10 mouse cellular contexts compared by ENCODE assay signal in genomic region chr11:85184082-85184481, GRCm38 (mm10). TPM values are rescaled to one million over a fixed set of nuclear protein-coding genes. Genes with fewer than 3 reads are reported as not detected.
DNase-seq lines count a peak whose midpoint lies in the region; ATAC-seq and TF ChIP-seq lines count a peak whose summit lies in the region.
"Had no signal": no experiment of that assay in that cellular context is flagged by ENCODE, and none has a peak within 500 bp of the region (broad histone marks: within the 10 kb centered on the region; RNA-seq: fewer than 3 reads in every experiment).

No protein-coding gene starts in this region.

- H3K36me3 ChIP-seq in heart, embryonic 11.5 days (ENCODE audit: control insufficient read depth, insufficient read depth, low read length): no peaks in the 10 kb centered on the region; the same call in 1 of the 2 replicates
- H3K36me3 ChIP-seq in C2C12 (ENCODE audit: control insufficient read depth, insufficient read depth): peaks cover 7% of the 10 kb centered on the region
- H3K36me3 ChIP-seq in embryonic facial prominence, embryonic 11.5 days (replicated peaks; ENCODE audit: control insufficient read depth, insufficient read depth, low read depth, low read length): no peaks in the 10 kb centered on the region; the same call in 1 of the 2 replicates
- H3K36me3 ChIP-seq in liver, embryonic 12.5 days: peaks cover 10% of the 10 kb centered on the region
- no peaks in the 10 kb centered on the region; the same call in 1 of the 2 replicates for H3K36me3 ChIP-seq in spleen, adult 2 months (ENCODE audit: control insufficient read depth, insufficient read depth, low read length)

- peak; percentile 24 for DNase-seq in heart, adult 8-10 months (ENCODE audit: low spot score)
- DNase-seq in ZHBTc4 (ENCODE audit: low read depth, low spot score): peak; percentile 90
- DNase-seq in embryonic facial prominence, embryonic 11.5 days (ENCODE audit: low spot score): peak; percentile 66
- peak; percentile 38 to 43 for DNase-seq in spleen, adult 2 months (ENCODE audit: low read depth in 1 of 2, low spot score in 2 of 2)
- DNase-seq in neural tube, embryonic 10.5 days (ENCODE audit: extremely low spot score, low spot score): no peak

- no peak overlapping the region for H3K4me2 ChIP-seq in heart, embryonic 11.5 days
- no peak overlapping the region for H3K4me2 ChIP-seq in embryonic facial prominence, embryonic 11.5 days (ENCODE audit: low read depth, low read length)
- no peak overlapping the region for H3K4me2 ChIP-seq in liver, embryonic 12.5 days

- H3ac ChIP-seq in C2C12 (ENCODE audit: control insufficient read depth, insufficient read length, low read depth): no peak overlapping the region

- no peak overlapping the region for H3K4me3 ChIP-seq in heart, embryonic 11.5 days (ENCODE audit: low read depth, low read length)
- no peak overlapping the region for H3K4me3 ChIP-seq in C2C12 (ENCODE audit: insufficient read depth, poor library complexity, severe bottlenecking)
- H3K4me3 ChIP-seq in embryonic facial prominence, embryonic 11.5 days (ENCODE audit: low read depth, low read length): no peak overlapping the region
- H3K4me3 ChIP-seq in liver, embryonic 12.5 days: no peak overlapping the region
- H3K4me3 ChIP-seq in spleen, adult 2 months (ENCODE audit: extremely low read depth, insufficient read depth, insufficient read length): no peak overlapping the region

- H3K79me3 ChIP-seq in C2C12 (ENCODE audit: low read depth): no peaks in the 10 kb centered on the region

- H3K27me3 ChIP-seq in heart, embryonic 11.5 days (ENCODE audit: control insufficient read depth, insufficient read depth, low read length): no peaks in the 10 kb centered on the region
- no peaks in the 10 kb centered on the region for H3K27me3 ChIP-seq in C2C12 (ENCODE audit: control insufficient read depth, insufficient read depth, insufficient read length)
- H3K27me3 ChIP-seq in embryonic facial prominence, embryonic 11.5 days (ENCODE audit: control insufficient read depth, insufficient read depth, low read length): no peaks in the 10 kb centered on the region
- no peaks in the 10 kb centered on the region for H3K27me3 ChIP-seq in liver, embryonic 12.5 days (replicated peaks)
- no peaks in the 10 kb centered on the region for H3K27me3 ChIP-seq in spleen, adult 2 months (ENCODE audit: control insufficient read depth, insufficient read depth, low read length)
- H3K27me3 ChIP-seq: embryonic facial prominence, embryonic 15.5 days had no signal

- TF ChIP-seq CTCF in C2C12 (IDR thresholded peaks at IDR 0.05; ENCODE audit: control insufficient read depth, insufficient read depth, insufficient read length): peak; percentile 20
- no peak for TF ChIP-seq CTCF in spleen, adult 2 months (IDR thresholded peaks at IDR 0.05; ENCODE audit: extremely low read depth, insufficient read depth, insufficient read length, insufficient replicate concordance)

- H3K4me1 ChIP-seq in heart, embryonic 11.5 days (ENCODE audit: control insufficient read depth, insufficient read depth, low read length): no peaks in the 10 kb centered on the region
- H3K4me1 ChIP-seq in embryonic facial prominence, embryonic 11.5 days (ENCODE audit: control insufficient read depth, insufficient read depth, low read length): no peaks in the 10 kb centered on the region
- peaks cover 22% of the 10 kb centered on the region for H3K4me1 ChIP-seq in liver, embryonic 12.5 days
- no peaks in the 10 kb centered on the region for H3K4me1 ChIP-seq in spleen, adult 2 months (ENCODE audit: control insufficient read depth, insufficient read depth, insufficient read length)

- TF ChIP-seq POLR2A in spleen, adult 2 months (IDR thresholded peaks at IDR 0.05; ENCODE audit: low read depth, low read length): no peak

- no peaks in the 10 kb centered on the region for H3K79me2 ChIP-seq in C2C12 (ENCODE audit: control insufficient read depth, insufficient read depth)

- no peak for ATAC-seq in heart, embryonic 11.5 days (replicated peaks; ENCODE audit: insufficient number of reproducible peaks, low FRiP score, low TSS enrichment)
- no peak for ATAC-seq in embryonic facial prominence, embryonic 11.5 days (replicated peaks; ENCODE audit: insufficient number of reproducible peaks, low FRiP score, low TSS enrichment, low read depth)
- ATAC-seq in liver, embryonic 12.5 days: 0 out of 2 replicates have a peak, but pooled peaks have one; percentile 26

- H3K9me3 ChIP-seq in heart, embryonic 11.5 days (replicated peaks; ENCODE audit: control insufficient read depth, low read length): no peaks in the 10 kb centered on the region
- no peaks in the 10 kb centered on the region for H3K9me3 ChIP-seq in embryonic facial prominence, embryonic 11.5 days (replicated peaks; ENCODE audit: control insufficient read depth, low read length)
- H3K9me3 ChIP-seq in liver, embryonic 12.5 days (replicated peaks): no peaks in the 10 kb centered on the region
- H3K9me3 ChIP-seq: embryonic facial prominence, embryonic 15.5 days had no signal

- H3K9ac ChIP-seq in heart, embryonic 11.5 days (ENCODE audit: low read depth, low read length): no peak overlapping the region
- no peak overlapping the region for H3K9ac ChIP-seq in embryonic facial prominence, embryonic 11.5 days (replicated peaks; ENCODE audit: low read length)
- no peak overlapping the region for H3K9ac ChIP-seq in liver, embryonic 12.5 days
- H3K9ac ChIP-seq: embryonic facial prominence, embryonic 15.5 days had no signal

- 59% methylated on average over 5 of the region's 5 CpGs for WGBS in heart, embryonic 11.5 days (ENCODE audit: insufficient replicate concordance)
- 72% methylated on average over 5 of the region's 5 CpGs for WGBS in embryonic facial prominence, embryonic 11.5 days
- 64% methylated on average over 5 of the region's 5 CpGs for WGBS in liver, embryonic 12.5 days (ENCODE audit: insufficient replicate concordance)
- WGBS in spleen, adult 2 months: 91% methylated on average over 5 of the region's 5 CpGs

- H3K27ac ChIP-seq in heart, embryonic 11.5 days (ENCODE audit: low read depth, low read length): no peak overlapping the region
- H3K27ac ChIP-seq in embryonic facial prominence, embryonic 11.5 days (replicated peaks; ENCODE audit: low read depth, low read length): no peak overlapping the region
- no peak overlapping the region for H3K27ac ChIP-seq in liver, embryonic 12.5 days
- H3K27ac ChIP-seq in spleen, adult 2 months (ENCODE audit: insufficient read depth, low read length): no peak overlapping the region

TF ChIP-seq in C2C12, 6 proteins besides CTCF, POLR2A, EP300 and RAD21:
- TF ChIP-seq FOSL1 (IDR thresholded peaks at IDR 0.05; ENCODE audit: insufficient read depth, low read length, poor library complexity, severe bottlenecking) (no peak), USF1 (IDR thresholded peaks at IDR 0.05; ENCODE audit: low read depth) (no peak), MAX (IDR thresholded peaks at IDR 0.05) (no peak), MYOD1 (IDR thresholded peaks at IDR 0.05; ENCODE audit: control insufficient read depth, insufficient read length, low read depth) (no peak), MYOG (IDR thresholded peaks at IDR 0.05; ENCODE audit: control insufficient read depth, extremely low read depth, insufficient read length) (no peak), CEBPB (IDR thresholded peaks at IDR 0.05; ENCODE audit: low read depth) (no peak)

RNA-seq across cellular contexts. Expression of gene 1700125H20Rik, which starts 13.9 kb away (rescaled TPM):
- total RNA-seq in heart, adult 8-10 months (2022): not detected
- 0.34 TPM in 1 of 2 replicates, not detected in the other for polyA plus RNA-seq in heart, embryonic 11.5 days (2014; fragmentation: Nextera tagmentation; extraction: Ambion mirVana)
- polyA plus RNA-seq in C2C12 (2012; fragmentation: generic; extraction: Trizol): not detected
- not detected in 2 replicates for polyA plus RNA-seq in embryonic facial prominence, embryonic 11.5 days (2014; fragmentation: Nextera tagmentation; extraction: Ambion mirVana)
- not detected in 2 replicates for polyA plus RNA-seq in liver, embryonic 12.5 days (2016; fragmentation: Nextera tagmentation; extraction: Ambion mirVana)
- polyA plus RNA-seq in spleen, adult 2 months (2012; rRNA removed): not detected in 2 replicates
- polyA plus RNA-seq: liver, embryonic 16.5 days had no signal

RNA-seq across cellular contexts. Expression of gene Usp32, which starts 44.1 kb away (rescaled TPM):
- 10 to 100 TPM; 21.0 to 23.9 (median 22.7) TPM for total RNA-seq in heart, adult 8-10 months (2022)
- 4.6 and 6.7 TPM in 2 replicates for polyA plus RNA-seq in heart, embryonic 11.5 days (2014; fragmentation: Nextera tagmentation; extraction: Ambion mirVana)
- polyA plus RNA-seq in C2C12 (2012; fragmentation: generic; extraction: Trizol): 2.9 TPM
- polyA plus RNA-seq in embryonic facial prominence, embryonic 11.5 days (2014; fragmentation: Nextera tagmentation; extraction: Ambion mirVana): 5.7 and 6.1 TPM in 2 replicates
- polyA plus RNA-seq in liver, embryonic 12.5 days (2016; fragmentation: Nextera tagmentation; extraction: Ambion mirVana): 10.6 and 12.0 TPM in 2 replicates
- polyA plus RNA-seq in spleen, adult 2 months (2012; rRNA removed): 2.9 and 5.4 TPM in 2 replicates

RNA-seq across cellular contexts. Expression of gene Appbp2, which starts 50.8 kb away (rescaled TPM):
- total RNA-seq in heart, adult 8-10 months (2022): 10 to 100 TPM; 13.9 to 15.4 (median 15.3) TPM
- polyA plus RNA-seq in heart, embryonic 11.5 days (2014; fragmentation: Nextera tagmentation; extraction: Ambion mirVana): 50.4 and 52.6 TPM in 2 replicates
- 8.7 TPM for polyA plus RNA-seq in C2C12 (2012; fragmentation: generic; extraction: Trizol)
- polyA plus RNA-seq in embryonic facial prominence, embryonic 11.5 days (2014; fragmentation: Nextera tagmentation; extraction: Ambion mirVana): 56.5 and 58.8 TPM in 2 replicates
- polyA plus RNA-seq in liver, embryonic 12.5 days (2016; fragmentation: Nextera tagmentation; extraction: Ambion mirVana): 22.9 and 23.8 TPM in 2 replicates
- 5.7 and 7.4 TPM in 2 replicates for polyA plus RNA-seq in spleen, adult 2 months (2012; rRNA removed)
